Mouse (Mus musculus) forebrain, embryonic 14.5 days (tissue): ENCODE results near the gene Ccdc9b. TPM values are rescaled to one million over a fixed set of nuclear protein-coding genes. Genes with fewer than 3 reads are reported as not detected.

Experiments
- ATAC-seq: fragments of 200-750 bp; cut with Nextera tagmentation; 2 replicates; pipeline ENCODE4 v1.8.0; 2017; ENCODE audit warnings: mild to moderate bottlenecking, moderate library complexity
- DNase-seq: peaks from one replicate; pipeline ENCODE4 v3.0.0-alpha.2; 2015; ENCODE audit warnings: low spot score
- H3K27ac ChIP-seq: fragments of 300-500 bp; sonication (generic); 2 replicates; pipeline ENCODE4 v1.5.1; 2014; ENCODE audit warnings: low read depth, mild to moderate bottlenecking, control low read depth, low read length, moderate library complexity
- H3K27me3 ChIP-seq: fragments of 300-500 bp; sonication (generic); replicated peaks from 2 replicates; pipeline ENCODE4 v1.6.1; 2014; ENCODE audit warnings: low read length, control low read depth, mixed read lengths; ENCODE audit not compliant: control insufficient read depth, insufficient read depth
- H3K36me3 ChIP-seq: fragments of 300-500 bp; sonication (generic); 2 replicates; pipeline ENCODE4 v1.6.1; 2014; ENCODE audit warnings: low read length, control low read depth; ENCODE audit not compliant: control insufficient read depth, insufficient read depth
- H3K4me1 ChIP-seq: fragments of 300-500 bp; sonication (generic); 2 replicates; pipeline ENCODE4 v1.6.1; 2014; ENCODE audit warnings: antibody characterized with exemption, low read length, control low read depth; ENCODE audit not compliant: control insufficient read depth, insufficient read depth
- H3K4me2 ChIP-seq: fragments of 300-500 bp; sonication (generic); 2 replicates; pipeline ENCODE4 v1.6.1; 2014; ENCODE audit warnings: mild to moderate bottlenecking, control low read depth, low read length
- H3K4me3 ChIP-seq: fragments of 300-500 bp; sonication (generic); 2 replicates; pipeline ENCODE4 v1.5.1; 2014; ENCODE audit warnings: low read depth, low read length, control low read depth
- H3K9ac ChIP-seq: fragments of 300-500 bp; sonication (generic); 2 replicates; pipeline ENCODE4 v1.6.1; 2014; ENCODE audit warnings: mild to moderate bottlenecking, low read length, control low read depth, moderate library complexity
- H3K9me3 ChIP-seq: fragments of 300-500 bp; sonication (generic); replicated peaks from 2 replicates; pipeline ENCODE4 v1.6.1; 2016; ENCODE audit warnings: low read length, control low read depth, mixed read lengths; ENCODE audit not compliant: control insufficient read depth
- WGBS: fragments of 180-500 bp; shearing (Covaris S2); extraction: QIAGEN DNeasy Blood & Tissue Kit; methylation state at CpG from one replicate; pipeline ENCODE4 v1.1.7; 2014; 5-methylcytosine and 5-hydroxymethylcytosine counted together
- polyA plus RNA-seq: library from polyadenylated mRNA; unstranded; fragments of >200 nt; fragmentation: Nextera tagmentation; extraction: Ambion mirVana; gene quantifications from 2 replicates; pipeline ENCODE4 v1.2.1, GENCODE M21; 2014

The Ccdc9b gene
- 1.0 and 1.2 TPM in 2 replicates for polyA plus RNA-seq

GRCm38 (mm10) chr2:118761906-118762783 is at the start of gene Ccdc9b:
TSS of gene Ccdc9b (minus strand) at chr2:118762661.
- WGBS, result 3% methylated on average over 29 of the region's 29 CpGs
- Histone ChIP-seq H3K9me3 (no peaks in the 10 kb centered on the region), H3K9ac (peak within 1 kb of the TSS; percentile 61), H3K4me3 (peak within 1 kb of the TSS; percentile 18; the same call in 1 of the 2 replicates), H3K27ac (peak within 1 kb of the TSS; percentile 99), H3K27me3 (no peaks in the 10 kb centered on the region), H3K36me3 (no peaks in the 10 kb centered on the region), H3K4me1 (peaks cover 29% of the 10 kb centered on the region), H3K4me2 (peak within 1 kb of the TSS; percentile 50)
- DNase-seq, result peak; percentile 93
- ATAC-seq, result peak; percentile 89

GRCm38 (mm10) chr2:118810861-118811260 is 48.4 kb upstream of the Ccdc9b start:
- Histone ChIP-seq H3K27me3 (no peaks in the 10 kb centered on the region), H3K9ac (no peak overlapping the region), H3K9me3 (no peaks in the 10 kb centered on the region), H3K27ac (no peak overlapping the region), H3K4me1 (peaks cover 2% of the 10 kb centered on the region; the same call in 1 of the 2 replicates), H3K4me2 (no peak overlapping the region), H3K4me3 (no peak overlapping the region), H3K36me3 (no peaks in the 10 kb centered on the region)
- no peak for DNase-seq
- no peak for ATAC-seq
- 33% methylated on average over 2 of the region's 2 CpGs for WGBS

DNA sequence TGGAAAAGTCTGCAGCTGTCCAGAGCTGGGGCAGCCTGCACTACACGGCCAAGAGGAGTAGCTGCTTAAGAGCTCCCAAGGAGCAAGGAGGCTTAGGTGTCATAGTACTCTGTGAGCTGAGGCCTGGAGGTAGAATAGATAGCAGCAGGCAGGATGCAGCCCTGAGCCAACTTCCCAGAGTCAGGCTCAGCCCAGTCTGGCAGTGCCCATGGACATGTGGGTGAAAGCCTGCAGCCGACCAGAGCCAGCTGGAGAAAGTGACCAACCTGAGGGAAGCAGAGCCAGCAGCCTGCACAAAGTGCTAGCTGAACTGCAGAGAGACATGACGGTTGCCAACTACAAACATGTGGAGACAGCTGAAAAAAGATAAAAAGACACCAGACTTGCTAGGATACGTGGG is 44.4 kb upstream of the Ccdc9b start:
- H3K9me3 ChIP-seq, result no peaks in the 10 kb centered on the region
- no peaks in the 10 kb centered on the region for H3K4me1 ChIP-seq
- ATAC-seq (no peak), DNase-seq (no peak)
- H3K4me3 ChIP-seq, result no peak overlapping the region
- WGBS, result 75% methylated on average over 4 of the region's 4 CpGs
- H3K4me2 ChIP-seq, result no peak overlapping the region
- no peaks in the 10 kb centered on the region for H3K27me3 ChIP-seq
- H3K36me3 ChIP-seq, result no peaks in the 10 kb centered on the region
- no peak overlapping the region for H3K27ac ChIP-seq
- no peak overlapping the region for H3K9ac ChIP-seq

DNA sequence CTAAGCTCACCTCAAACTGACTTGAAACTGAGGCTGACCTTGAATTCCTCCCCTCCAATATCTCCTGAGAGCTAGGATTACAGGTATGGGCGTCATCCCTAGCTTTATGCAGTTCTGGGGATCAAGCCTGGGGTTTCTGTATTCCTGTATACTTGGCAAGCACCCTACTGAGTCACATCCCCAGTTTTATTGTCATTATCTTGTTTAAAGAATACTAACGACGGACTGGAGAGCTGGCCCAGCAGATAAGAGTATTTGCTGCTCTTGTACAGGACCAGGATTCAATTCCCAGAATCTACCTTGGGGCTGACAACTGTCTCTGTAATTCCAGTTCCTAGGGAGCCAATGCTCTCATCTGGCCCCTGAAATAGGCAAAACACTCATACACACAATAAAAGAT is 43.3 kb upstream of the Ccdc9b start:
- no peaks in the 10 kb centered on the region for H3K9me3 ChIP-seq
- DNase-seq (no peak), ATAC-seq (no peak)
- no peaks in the 10 kb centered on the region for H3K27me3 ChIP-seq
- H3K9ac ChIP-seq, result no peak overlapping the region
- WGBS, result 44% methylated on average over 3 of the region's 3 CpGs
- no peak overlapping the region for H3K27ac ChIP-seq
- no peaks in the 10 kb centered on the region for H3K4me1 ChIP-seq
- no peaks in the 10 kb centered on the region for H3K36me3 ChIP-seq
- no peak overlapping the region for H3K4me2 ChIP-seq
- H3K4me3 ChIP-seq, result no peak overlapping the region

DNA sequence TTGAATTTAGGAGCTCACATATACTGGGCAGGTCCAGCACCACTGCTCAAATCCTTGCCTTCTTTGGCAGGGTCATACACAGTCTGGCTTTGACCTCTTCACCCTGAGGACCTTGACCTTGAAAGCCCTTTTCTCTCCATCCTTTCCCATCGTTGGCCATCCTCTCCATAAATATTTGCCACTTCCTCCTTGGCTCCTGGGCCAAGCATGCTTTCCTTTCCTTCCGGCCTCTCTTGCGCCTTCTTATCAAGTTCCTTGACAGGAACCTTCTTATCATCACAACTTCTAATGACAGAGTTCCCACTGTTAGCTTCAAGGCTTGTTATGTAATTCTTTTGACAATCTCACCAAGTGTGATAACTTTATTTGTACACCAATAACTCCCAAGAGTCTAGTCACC is 42.7 kb upstream of the Ccdc9b start:
- WGBS, result 87% methylated on average over 3 of the region's 3 CpGs
- no peak overlapping the region for H3K9ac ChIP-seq
- H3K4me2 ChIP-seq, result no peak overlapping the region
- H3K36me3 ChIP-seq, result no peaks in the 10 kb centered on the region
- no peak overlapping the region for H3K4me3 ChIP-seq
- DNase-seq (no peak), ATAC-seq (no peak)
- no peaks in the 10 kb centered on the region for H3K27me3 ChIP-seq
- H3K9me3 ChIP-seq, result no peaks in the 10 kb centered on the region
- no peak overlapping the region for H3K27ac ChIP-seq
- no peaks in the 10 kb centered on the region for H3K4me1 ChIP-seq

DNA sequence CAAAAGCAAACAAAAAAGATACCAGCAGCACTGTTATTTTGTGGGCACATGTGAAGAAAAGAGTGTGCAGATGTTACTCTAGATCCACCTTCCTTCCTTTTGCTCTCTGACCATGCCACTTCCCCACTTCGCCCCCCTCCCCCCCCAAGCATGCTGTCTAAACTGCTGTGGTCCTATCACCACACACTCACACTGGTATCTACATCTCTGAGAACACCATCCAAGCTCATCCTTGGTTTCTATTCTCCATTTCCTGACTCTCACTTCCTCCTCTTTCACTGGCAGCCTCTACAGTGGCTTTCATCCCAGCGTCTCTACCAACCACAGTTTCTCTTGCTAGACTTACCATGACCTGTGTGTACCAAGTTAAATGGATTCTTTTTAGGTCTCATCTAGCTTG is 42.0 kb upstream of the Ccdc9b start:
- Histone ChIP-seq H3K4me3 (no peak overlapping the region), H3K9ac (no peak overlapping the region), H3K4me2 (no peak overlapping the region), H3K27ac (no peak overlapping the region), H3K36me3 (no peaks in the 10 kb centered on the region), H3K9me3 (no peaks in the 10 kb centered on the region), H3K27me3 (no peaks in the 10 kb centered on the region), H3K4me1 (no peaks in the 10 kb centered on the region)
- ATAC-seq, result no peak
- WGBS, result 79% methylated on average over 2 of the region's 2 CpGs
- no peak for DNase-seq

DNA sequence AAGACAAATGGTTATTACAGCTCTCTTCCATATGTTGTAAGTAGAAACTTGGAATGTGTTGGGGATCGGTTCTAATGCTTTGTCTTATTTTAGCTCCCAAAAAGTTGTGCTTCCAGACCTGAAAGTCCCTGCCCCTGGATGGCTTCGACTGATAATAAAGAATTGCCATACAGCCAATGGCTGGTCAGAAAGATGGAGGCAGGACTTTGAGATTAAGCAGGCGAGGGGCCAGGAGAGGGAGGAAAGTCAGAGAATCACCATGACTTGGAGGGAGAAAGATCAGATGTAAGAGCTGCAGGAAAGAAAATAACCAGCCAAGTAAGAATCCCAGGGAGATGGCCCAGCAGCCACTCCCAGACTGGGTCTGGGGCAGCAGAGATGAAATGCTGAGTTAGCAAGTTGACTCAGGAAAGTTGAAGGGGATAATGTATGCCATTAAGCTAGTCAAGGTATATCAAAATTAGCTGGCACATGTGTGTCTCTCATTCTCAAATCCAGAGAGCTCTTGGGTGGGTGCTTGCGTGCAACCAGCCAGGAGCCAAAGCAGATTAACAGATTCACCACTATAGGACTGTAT is 40.2 kb upstream of the Ccdc9b start:
- H3K4me1 ChIP-seq, result no peaks in the 10 kb centered on the region
- DNase-seq, result no peak
- H3K36me3 ChIP-seq, result no peaks in the 10 kb centered on the region
- H3K27me3 ChIP-seq, result no peaks in the 10 kb centered on the region
- WGBS, result 76% methylated on average over 4 of the region's 4 CpGs
- no peak for ATAC-seq
- H3K4me2 ChIP-seq, result no peak overlapping the region
- no peak overlapping the region for H3K27ac ChIP-seq
- H3K9ac ChIP-seq, result no peak overlapping the region
- H3K9me3 ChIP-seq, result no peaks in the 10 kb centered on the region
- H3K4me3 ChIP-seq, result no peak overlapping the region

- no peaks in the 10 kb centered on the region for H3K9me3 ChIP-seq
- ATAC-seq (no peak), DNase-seq (no peak)
- peaks cover 4% of the 10 kb centered on the region for H3K4me1 ChIP-seq
- 85% methylated on average over 4 of the region's 4 CpGs for WGBS
- H3K27ac ChIP-seq, result no peak overlapping the region
- H3K9ac ChIP-seq, result no peak overlapping the region
- H3K4me3 ChIP-seq, result no peak overlapping the region
- no peaks in the 10 kb centered on the region for H3K27me3 ChIP-seq
- peaks cover 6% of the 10 kb centered on the region; the same call in 1 of the 2 replicates for H3K36me3 ChIP-seq
- H3K4me2 ChIP-seq, result no peak overlapping the region
These were observed 31.2 kb upstream of the Ccdc9b start for GRCm38 (mm10) chr2:118793636-118794035.

DNA sequence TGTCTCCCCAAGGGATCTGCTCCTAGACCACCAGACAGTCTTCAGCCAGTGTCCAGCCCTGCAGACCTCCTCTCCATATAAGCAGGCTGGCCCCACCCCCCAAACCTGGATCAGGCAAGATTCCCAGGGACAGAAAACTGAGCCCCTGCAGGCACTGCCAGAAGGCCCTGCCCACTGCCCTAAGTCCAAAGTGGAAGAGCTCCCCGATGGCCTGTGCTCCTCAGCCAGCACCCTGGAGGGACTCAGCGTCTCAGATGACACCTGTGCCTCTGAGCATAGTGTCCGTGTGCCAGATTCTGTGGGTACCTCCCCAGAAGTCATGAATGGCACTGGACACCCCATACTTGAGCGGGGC is 29.8 kb upstream of the Ccdc9b start:
- ATAC-seq (no peak), DNase-seq (no peak)
- Histone ChIP-seq H3K4me3 (no peak overlapping the region), H3K27ac (no peak overlapping the region), H3K4me1 (peaks cover 4% of the 10 kb centered on the region), H3K36me3 (peaks cover 8% of the 10 kb centered on the region; the same call in 1 of the 2 replicates), H3K9ac (no peak overlapping the region), H3K27me3 (no peaks in the 10 kb centered on the region), H3K9me3 (no peaks in the 10 kb centered on the region), H3K4me2 (no peak overlapping the region)
- WGBS, result 82% methylated on average over 4 of the region's 4 CpGs
